Mouse (Mus musculus) embryonic facial prominence, embryonic 15.5 days (tissue): ENCODE measurements around the gene Olfr127. TPM values are rescaled to one million over a fixed set of nuclear protein-coding genes. Genes with fewer than 3 reads are reported as not detected.
"Not testable (repeated sequence)": the region's sequence is repeated elsewhere in the genome, so short reads cannot be mapped to it uniquely, and the experiment has no call there.

Experiments
- ATAC-seq: fragments of 200-750 bp; cut with Nextera tagmentation; 2 replicates; pipeline ENCODE4 v1.8.0; 2017; ENCODE audit warnings: low read depth, moderate TSS enrichment; ENCODE audit not compliant: insufficient number of reproducible peaks, low FRiP score, low TSS enrichment
- H3K27ac ChIP-seq: fragments of 300-500 bp; sonication (generic); replicated peaks from 2 replicates; pipeline ENCODE4 v1.5.1; 2015; ENCODE audit warnings: mild to moderate bottlenecking, inconsistent platforms
- H3K27me3 ChIP-seq: fragments of 300-500 bp; sonication (generic); 2 replicates; pipeline ENCODE4 v1.6.1; 2015; ENCODE audit warnings: inconsistent platforms
- H3K36me3 ChIP-seq: fragments of 300-500 bp; sonication (generic); 2 replicates; pipeline ENCODE4 v1.6.1; 2015; ENCODE audit warnings: mild to moderate bottlenecking, inconsistent platforms
- H3K4me1 ChIP-seq: fragments of 300-500 bp; sonication (generic); 2 replicates; pipeline ENCODE4 v1.6.1; 2015; ENCODE audit warnings: inconsistent platforms
- H3K4me2 ChIP-seq: fragments of 300-500 bp; sonication (generic); replicated peaks from 2 replicates; pipeline ENCODE4 v1.6.1; 2015; ENCODE audit warnings: mild to moderate bottlenecking, inconsistent platforms
- H3K4me3 ChIP-seq: fragments of 300-500 bp; sonication (generic); replicated peaks from 2 replicates; pipeline ENCODE4 v1.5.1; 2015; ENCODE audit warnings: mild to moderate bottlenecking, inconsistent platforms
- H3K9ac ChIP-seq: fragments of 300-500 bp; sonication (generic); 2 replicates; pipeline ENCODE4 v1.6.1; 2015; ENCODE audit warnings: inconsistent platforms
- H3K9me3 ChIP-seq: fragments of 300-500 bp; sonication (generic); replicated peaks from 2 replicates; pipeline ENCODE4 v1.6.1; 2016; ENCODE audit warnings: inconsistent platforms
- WGBS: fragments of 180-500 bp; shearing (Covaris S2); methylation state at CpG from one replicate; pipeline ENCODE4 v1.1.7; 2015; 5-methylcytosine and 5-hydroxymethylcytosine counted together
- polyA plus RNA-seq: library from polyadenylated mRNA; unstranded; fragments of >200 nt; fragmentation: Nextera tagmentation; extraction: Ambion mirVana; gene quantifications from 2 replicates; pipeline ENCODE4 v1.2.1, GENCODE M21; 2015

Olfr127 gene
- polyA plus RNA-seq: not detected in 2 replicates

DNA sequence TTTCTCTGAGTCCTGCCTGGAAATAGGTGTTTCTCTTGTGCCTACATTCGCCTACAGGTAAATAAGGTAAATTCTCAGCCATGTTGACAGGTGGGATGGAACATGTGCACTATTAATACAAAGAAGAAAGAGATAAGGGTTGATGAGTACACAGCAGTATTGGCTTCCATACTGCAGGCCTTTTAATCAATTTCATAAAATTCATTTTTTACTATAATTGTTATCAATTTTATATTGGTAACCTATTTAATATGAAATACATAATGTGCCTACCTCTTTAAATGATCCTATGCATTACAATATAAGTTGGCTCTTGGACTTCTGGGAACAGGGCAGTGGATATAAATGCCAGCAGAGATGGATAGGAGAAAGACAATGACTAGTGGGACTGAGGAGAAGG, at the start of gene Olfr127:
Gene Olfr127, plus strand, starts transcription at position 301 of the 400 bp plus-strand sequence.
- WGBS: 70% methylated on average over 1 of the region's 1 CpGs
- H3K36me3 ChIP-seq: no peaks in the 10 kb centered on the region

DNA sequence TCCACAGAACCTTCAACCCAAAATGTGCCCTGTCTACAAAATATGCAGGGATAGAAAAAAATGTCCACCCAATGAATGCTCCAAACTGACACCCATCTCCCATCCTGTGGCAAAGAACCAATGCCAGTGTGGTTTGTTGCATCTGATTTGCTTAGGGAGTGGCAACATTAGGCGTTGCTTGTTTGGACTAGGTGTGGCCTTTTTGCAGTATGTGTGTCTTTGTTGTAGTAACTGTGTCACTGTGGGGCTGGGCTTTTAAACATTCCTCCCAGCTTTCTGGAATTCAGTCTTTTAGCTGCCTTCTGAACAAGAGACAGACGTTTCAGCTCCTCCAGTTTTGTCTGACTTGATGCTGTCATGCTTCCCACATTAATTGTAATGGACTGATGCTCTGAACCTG, 36.3 kb upstream of the Olfr127 start:
- Histone ChIP-seq H3K27ac (no peak overlapping the region), H3K4me3 (no peak overlapping the region), H3K9me3 (no peaks in the 10 kb centered on the region), H3K4me1 (no peaks in the 10 kb centered on the region), H3K27me3 (no peaks in the 10 kb centered on the region), H3K4me2 (no peak overlapping the region), H3K36me3 (no peaks in the 10 kb centered on the region), H3K9ac (no peak overlapping the region)
- WGBS: 59% methylated on average over 2 of the region's 2 CpGs
- no peak for ATAC-seq

More for the DNA sequence above, at the start of gene Olfr127:
- no peaks in the 10 kb centered on the region for H3K9me3 ChIP-seq
- no peak for ATAC-seq
- no peaks in the 10 kb centered on the region for H3K4me1 ChIP-seq
- no peak within 1 kb of the TSS for H3K4me3 ChIP-seq
- H3K27me3 ChIP-seq: no peaks in the 10 kb centered on the region
- no peak within 1 kb of the TSS for H3K27ac ChIP-seq
- H3K9ac ChIP-seq: no peak within 1 kb of the TSS
- no peak within 1 kb of the TSS for H3K4me2 ChIP-seq

DNA sequence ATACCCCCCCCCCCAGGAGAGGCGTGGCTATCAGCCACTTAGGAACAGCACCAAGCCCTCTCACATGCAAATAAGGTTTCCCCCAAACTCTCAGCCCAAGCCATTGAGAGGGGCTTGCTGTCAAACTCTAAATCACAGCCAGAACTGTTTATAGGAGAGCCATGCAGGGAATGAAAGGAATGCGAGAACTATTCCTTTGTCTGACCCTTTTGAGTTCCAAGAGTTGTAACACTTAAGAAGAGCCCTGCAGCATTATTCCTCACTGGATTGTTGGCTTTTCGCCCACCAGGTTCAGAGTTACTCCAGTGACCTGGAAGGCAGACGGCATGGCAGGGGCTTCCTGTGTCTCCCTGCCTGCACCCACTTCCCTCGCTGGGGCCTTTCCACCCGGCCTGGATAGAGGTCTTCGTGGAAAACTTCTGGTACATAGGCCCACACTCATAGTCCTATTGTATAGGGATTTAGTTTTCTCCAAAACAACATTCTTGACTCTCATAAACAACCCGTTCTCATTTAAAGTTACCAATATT, 30.5 kb upstream of the Olfr127 start:
- H3K27ac ChIP-seq: no peak overlapping the region
- H3K4me3 ChIP-seq: no peak overlapping the region
- no peaks in the 10 kb centered on the region for H3K27me3 ChIP-seq
- H3K36me3 ChIP-seq: no peaks in the 10 kb centered on the region
- WGBS: 16% methylated on average over 8 of the region's 8 CpGs
- no peaks in the 10 kb centered on the region for H3K9me3 ChIP-seq
- no peaks in the 10 kb centered on the region for H3K4me1 ChIP-seq
- H3K4me2 ChIP-seq: no peak overlapping the region
- ATAC-seq: no peak
- no peak overlapping the region for H3K9ac ChIP-seq

DNA sequence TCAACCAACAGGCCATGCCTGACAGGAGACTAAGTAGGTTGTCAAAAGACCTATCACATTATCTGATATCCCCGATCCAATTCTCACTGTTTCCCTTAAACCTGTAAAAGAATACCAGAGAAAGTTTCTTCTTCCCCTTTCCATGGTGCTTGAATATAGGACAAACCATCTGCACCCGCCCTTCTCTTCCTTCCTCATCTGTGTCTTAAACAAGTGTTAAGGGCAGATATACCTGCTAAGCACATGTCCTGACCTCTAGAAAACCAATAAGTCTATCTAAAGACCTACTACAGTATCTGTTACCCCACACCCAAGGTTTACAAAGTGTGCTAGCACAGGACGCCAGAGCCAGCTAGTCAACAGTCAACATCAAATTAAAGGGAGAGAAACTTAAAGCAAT, 26.4 kb upstream of the Olfr127 start:
- WGBS: 71% methylated on average over 3 of the region's 3 CpGs
- Histone ChIP-seq H3K36me3 (no peaks in the 10 kb centered on the region), H3K4me3 (no peak overlapping the region), H3K4me1 (no peaks in the 10 kb centered on the region), H3K4me2 (no peak overlapping the region), H3K27me3 (no peaks in the 10 kb centered on the region), H3K27ac (no peak overlapping the region), H3K9ac (no peak overlapping the region), H3K9me3 (no peaks in the 10 kb centered on the region)
- ATAC-seq: no peak

DNA sequence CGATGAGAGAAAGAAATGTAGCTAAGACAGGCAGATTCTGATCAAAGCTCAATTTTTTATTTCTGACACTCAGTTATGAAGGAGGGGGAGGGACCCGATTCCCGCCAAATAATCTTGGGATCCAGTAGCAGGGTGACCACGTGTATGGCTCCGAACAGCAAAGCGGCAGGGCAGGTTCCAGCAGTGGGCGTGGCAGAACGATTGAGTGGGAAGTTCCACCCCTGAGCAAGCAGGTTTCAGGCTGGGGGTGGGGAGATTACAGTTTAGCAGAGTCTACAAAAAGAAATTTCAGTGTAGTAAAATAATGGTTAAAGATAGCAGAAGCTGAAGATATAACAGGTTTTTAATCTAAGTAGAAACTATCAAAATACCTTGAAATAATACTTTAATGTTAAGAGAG, 6.6 kb downstream of the Olfr127 start:
- not testable (repeated sequence) for H3K4me3 ChIP-seq, H3K27me3 ChIP-seq, H3K9ac ChIP-seq, H3K9me3 ChIP-seq, H3K36me3 ChIP-seq, H3K4me2 ChIP-seq, H3K4me1 ChIP-seq, H3K27ac ChIP-seq, ATAC-seq
- WGBS: 58% methylated on average over 8 of the region's 8 CpGs

DNA sequence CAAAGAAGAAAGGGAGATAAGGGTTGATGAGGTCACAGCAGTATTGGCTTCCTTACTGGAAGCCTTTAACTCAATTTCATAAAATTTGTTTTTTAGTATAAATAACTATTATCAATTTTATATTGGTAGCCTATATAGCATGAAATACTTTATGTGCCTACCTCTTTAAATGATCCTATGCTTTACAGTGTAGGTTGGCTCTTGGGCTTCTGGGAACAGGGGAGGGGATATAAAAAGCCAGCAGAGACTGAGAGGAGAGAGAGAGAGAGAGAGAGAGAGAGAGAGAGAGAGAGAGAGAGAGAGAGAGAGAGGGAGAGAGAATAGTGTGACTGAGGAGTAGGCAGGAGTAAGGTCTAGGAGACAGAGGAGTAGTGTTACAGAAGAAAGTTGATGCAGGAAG, 20.0 kb downstream of the Olfr127 start, which contains the start of gene Olfr128:
Gene Olfr128, plus strand, starts transcription at position 301 of the 400 bp plus-strand sequence.
- H3K9me3 ChIP-seq: no peaks in the 10 kb centered on the region
- no peak within 1 kb of the TSS for H3K4me3 ChIP-seq
- no peak within 1 kb of the TSS for H3K4me2 ChIP-seq
- H3K4me1 ChIP-seq: no peaks in the 10 kb centered on the region
- no peak within 1 kb of the TSS for H3K27ac ChIP-seq
- H3K36me3 ChIP-seq: no peaks in the 10 kb centered on the region
- ATAC-seq: no peak
- no peak within 1 kb of the TSS for H3K9ac ChIP-seq
- H3K27me3 ChIP-seq: no peaks in the 10 kb centered on the region

DNA sequence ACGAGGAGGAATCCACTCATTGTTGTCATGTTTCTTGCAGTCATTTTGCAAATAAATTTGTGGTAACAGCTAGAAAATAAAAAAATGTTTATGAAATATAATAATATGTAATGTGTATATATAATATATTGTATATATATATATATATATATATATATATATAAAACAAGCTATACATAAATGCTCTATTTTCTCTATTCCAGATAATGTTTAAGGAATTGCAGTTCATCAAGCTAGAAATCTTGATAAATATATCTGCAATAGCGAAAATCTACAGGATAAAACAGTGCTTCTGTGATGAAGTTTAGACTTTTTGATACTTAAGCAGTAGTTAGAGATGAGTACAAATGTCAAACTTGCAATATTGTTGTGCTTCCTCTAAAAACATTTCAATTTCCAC, 52.7 kb downstream of the Olfr127 start, which contains the start of gene Olfr761:
Gene Olfr761, minus strand, starts transcription at position 101 of the 400 bp plus-strand sequence.
- whole genome bisulfite sequencing: 71% methylated on average over 2 of the region's 2 CpGs
- H3K4me1 ChIP-seq: no peaks in the 10 kb centered on the region
- no peaks in the 10 kb centered on the region for H3K36me3 ChIP-seq
- no peak within 1 kb of the TSS for H3K9ac ChIP-seq
- ATAC-seq: no peak
- no peak within 1 kb of the TSS for H3K4me3 ChIP-seq
- no peak within 1 kb of the TSS for H3K27ac ChIP-seq
- no peak within 1 kb of the TSS for H3K4me2 ChIP-seq
- no peaks in the 10 kb centered on the region for H3K27me3 ChIP-seq
- no peaks in the 10 kb centered on the region for H3K9me3 ChIP-seq

Other genes with a start within 250 kb of the Olfr127 start
- not detected in 2 replicates for gene Olfr117, start 236.7 kb upstream of the Olfr127 start, polyA plus RNA-seq
- not detected in 2 replicates for gene Olfr118, start 233.4 kb upstream of the Olfr127 start, polyA plus RNA-seq
- not detected in 2 replicates for gene Olfr119, start 203.9 kb upstream of the Olfr127 start, polyA plus RNA-seq
- not detected in 2 replicates for gene Olfr120, start 178.6 kb upstream of the Olfr127 start, polyA plus RNA-seq
- not detected in 2 replicates for gene Olfr121, start 151.6 kb upstream of the Olfr127 start, polyA plus RNA-seq
- gene Olfr122, start 131.8 kb upstream of the Olfr127 start, polyA plus RNA-seq: 0.16 TPM in 1 of 2 replicates, not detected in the other
- gene Olfr123, start 106.9 kb upstream of the Olfr127 start, polyA plus RNA-seq: not detected in 2 replicates
- 0.04 and 0.09 TPM in 2 replicates for gene Olfr124, start 100.5 kb upstream of the Olfr127 start, polyA plus RNA-seq
- 0.13 TPM in 1 of 2 replicates, not detected in the other for gene Olfr125, start 67.5 kb upstream of the Olfr127 start, polyA plus RNA-seq
- not detected in 2 replicates for gene Olfr126, start 53.0 kb upstream of the Olfr127 start, polyA plus RNA-seq
- gene Olfr128, start 20.1 kb downstream of the Olfr127 start, polyA plus RNA-seq: not detected in 2 replicates
- not detected in 2 replicates for gene Olfr761, start 52.6 kb downstream of the Olfr127 start, polyA plus RNA-seq
- gene Olfr129, start 159.6 kb downstream of the Olfr127 start, polyA plus RNA-seq: not detected in 2 replicates
- gene Olfr130, start 163.5 kb downstream of the Olfr127 start, polyA plus RNA-seq: not detected in 2 replicates
- 0.11 TPM in 1 of 2 replicates, not detected in the other for gene Olfr131, start 188.3 kb downstream of the Olfr127 start, polyA plus RNA-seq
- not detected in 2 replicates for gene Olfr132, start 234.1 kb downstream of the Olfr127 start, polyA plus RNA-seq
- not detected in 2 replicates for gene Olfr133, start 244.8 kb downstream of the Olfr127 start, polyA plus RNA-seq